8 mouse cellular contexts compared by ENCODE assay signal in genomic region chr1:168676418-168677413, GRCm38 (mm10).
DNase-seq lines count a peak whose midpoint lies in the region; ATAC-seq and TF ChIP-seq lines count a peak whose summit lies in the region.
"Had no signal": no experiment of that assay in that cellular context is flagged by ENCODE, and none has a peak within 500 bp of the region (broad histone marks: within the 10 kb centered on the region; RNA-seq: fewer than 3 reads in every experiment).

No protein-coding gene starts in this region.

- no peaks in the 10 kb centered on the region for H3K36me3 ChIP-seq in lung, postnatal 0 days (ENCODE audit: insufficient read depth, low read length)
- H3K36me3 ChIP-seq in stomach, embryonic 16.5 days (ENCODE audit: control insufficient read depth, insufficient read depth, low read length) = no peaks in the 10 kb centered on the region

- H3K4me2 ChIP-seq in lung, postnatal 0 days (replicated peaks; ENCODE audit: low read depth, low read length) = peak overlapping the region; percentile 37
- H3K4me2 ChIP-seq in stomach, embryonic 16.5 days (ENCODE audit: low read depth, low read length) = peak overlapping the region; percentile 46

- no peak for ATAC-seq in lung, postnatal 0 days
- no peak for ATAC-seq in stomach, embryonic 16.5 days (ENCODE audit: insufficient read depth, low FRiP score)
- ATAC-seq in megakaryocyte, adult 5-6 weeks (ENCODE audit: poor library complexity, severe bottlenecking) = no peak

- 48% methylated on average over 29 of the region's 29 CpGs for WGBS in lung, postnatal 0 days
- WGBS in stomach, embryonic 16.5 days = 42% methylated on average over 29 of the region's 29 CpGs

- TF ChIP-seq CTCF in lung, postnatal 0 days (IDR thresholded peaks at IDR 0.05) = no peak
- TF ChIP-seq CTCF in left cerebral cortex, adult 2 months (IDR thresholded peaks at IDR 0.05) = no peak

- H3K4me3 ChIP-seq in lung, postnatal 0 days (ENCODE audit: low read depth, low read length) = no peak overlapping the region
- H3K4me3 ChIP-seq in left cerebral cortex, adult 2 months = peak overlapping the region; percentile 49
- H3K4me3 ChIP-seq in stomach, embryonic 16.5 days (replicated peaks; ENCODE audit: low read length) = peak overlapping the region; percentile 31
- H3K4me3 ChIP-seq: myocyte had no signal

- no peaks in the 10 kb centered on the region; the same call in 1 of the 2 replicates for H3K4me1 ChIP-seq in lung, postnatal 0 days (ENCODE audit: insufficient read depth, low read depth, low read length)
- no peaks in the 10 kb centered on the region for H3K4me1 ChIP-seq in stomach, embryonic 16.5 days (ENCODE audit: control insufficient read depth, insufficient read depth, low read length)

- H3K27me3 ChIP-seq in lung, postnatal 0 days (replicated peaks; ENCODE audit: insufficient read depth, low read length) = no peaks in the 10 kb centered on the region
- H3K27me3 ChIP-seq in stomach, embryonic 16.5 days (ENCODE audit: control insufficient read depth, insufficient read depth, low read length) = no peaks in the 10 kb centered on the region

- DNase-seq in lung, postnatal 0 days (ENCODE audit: low spot score) = no peak
- DNase-seq in lung, postnatal 14 days = no peak
- DNase-seq in frontal cortex, postnatal 36 days (ENCODE audit: low spot score in 2 of 2) = peak; percentile 15 to 37
- DNase-seq in left cerebral cortex, adult 2 months (ENCODE audit: extremely low spot score in 1 of 2, low spot score in 2 of 2) = peak; percentile 18 to 35
- DNase-seq in thymus, postnatal 14 days = no peak

- H3K9me3 ChIP-seq in lung, postnatal 0 days (ENCODE audit: low read length) = no peaks in the 10 kb centered on the region
- no peaks in the 10 kb centered on the region for H3K9me3 ChIP-seq in stomach, embryonic 16.5 days (replicated peaks; ENCODE audit: control insufficient read depth, low read length)

- no peak for TF ChIP-seq EP300 in lung, postnatal 0 days (IDR thresholded peaks at IDR 0.05)

- H3K27ac ChIP-seq in lung, postnatal 0 days (ENCODE audit: low read length) = no peak overlapping the region
- H3K27ac ChIP-seq in left cerebral cortex, adult 2 months = peak overlapping the region; percentile 73
- H3K27ac ChIP-seq in stomach, embryonic 16.5 days (ENCODE audit: low read length) = no peak overlapping the region

- intact Hi-C loops in left cerebral cortex, adult 2 months (cut with DNase I) = loop anchor here (5.0 to 10.0 kb wide), 2 partner anchors 244 to 462 kb away; partner anchors contain the start of gene Pbx1

- no peak overlapping the region for H3K9ac ChIP-seq in lung, postnatal 0 days (replicated peaks; ENCODE audit: low read depth)
- no peak overlapping the region for H3K9ac ChIP-seq in stomach, embryonic 16.5 days (ENCODE audit: low read length)

Comparison
In these comparisons a context has a peak if more than half of its experiments do, and no peak if none do; other contexts are left out.
1. DNase-seq: peak in frontal cortex, postnatal 36 days (2 of 2) and left cerebral cortex, adult 2 months (2 of 2); none in lung, postnatal 0 days (single experiment), lung, postnatal 14 days (single experiment) and thymus, postnatal 14 days (single experiment).